Mouse (Mus musculus) cortical plate, adult 2 months (tissue): ENCODE data around the gene Cds2.
"Not testable (repeated sequence)": the region's sequence is repeated elsewhere in the genome, so short reads cannot be mapped to it uniquely, and the experiment has no call there.

Experiments used
- CTCF ChIP-seq: fragments of 200-500 bp; IDR thresholded peaks from 2 replicates; pipeline ENCODE4 v1.5.1; 2011; ENCODE audit warnings: mild to moderate bottlenecking, control low read depth, low read length; ENCODE audit not compliant: insufficient read depth; ENCODE audit errors: extremely low read depth
- POLR2A ChIP-seq: fragments of 200-500 bp; IDR thresholded peaks from 2 replicates; pipeline ENCODE4 v1.6.1; 2011; ENCODE audit warnings: mild to moderate bottlenecking, low read length, control low read depth; ENCODE audit not compliant: insufficient read depth; ENCODE audit errors: extremely low read depth

GRCm38 (mm10) chr2:132285722-132286121 is 22.8 kb downstream of the Cds2 start:
- not testable (repeated sequence) for TF ChIP-seq POLR2A, CTCF
